Mouse (Mus musculus): ENCODE measurements around the gene Creb3l4. TPM values are rescaled to one million over a fixed set of nuclear protein-coding genes. Genes with fewer than 3 reads are reported as not detected.

Gene Creb3l4
- total and polyA plus RNA-seq, 3 experiments = 0.07 to 0.08 TPM; not detected in 1

- peak; percentile 93 for TF ChIP-seq MAZ (IDR thresholded peaks at IDR 0.05; ENCODE audit: low read depth, low read length)
- TF ChIP-seq TBP (IDR thresholded peaks at IDR 0.05; ENCODE audit: low read depth, low read length) = 0 out of 2 replicates have a peak, but pooled peaks have one; percentile 42
- peak; percentile 67; the same call in 1 of the 2 replicates for TF ChIP-seq USF1 (IDR thresholded peaks at IDR 0.05; ENCODE audit: low read depth, low read length)
- TF ChIP-seq ZNF384 (IDR thresholded peaks at IDR 0.05; ENCODE audit: low read depth, low read length) = no peak
- peak; percentile 13; the same call in 1 of the 2 replicates for TF ChIP-seq RCOR1 (IDR thresholded peaks at IDR 0.05; ENCODE audit: low read depth, low read length)
- TF ChIP-seq GABPA (IDR thresholded peaks at IDR 0.05; ENCODE audit: low read depth, low read length) = no peak
- 0 out of 2 replicates have a peak, but pooled peaks have one; percentile 27 for TF ChIP-seq UBTF (IDR thresholded peaks at IDR 0.05; ENCODE audit: borderline replicate concordance, insufficient read depth, low read depth, low read length)
- TF ChIP-seq CHD1 (IDR thresholded peaks at IDR 0.05; ENCODE audit: low read depth, low read length) = no peak; the same call in 1 of the 2 replicates
- TF ChIP-seq HCFC1 (IDR thresholded peaks at IDR 0.05; ENCODE audit: low read depth, low read length) = peak; percentile 78
- no peak for TF ChIP-seq MAFK (IDR thresholded peaks at IDR 0.05; ENCODE audit: borderline replicate concordance, low read depth, low read length)
- TF ChIP-seq POLR2A (IDR thresholded peaks at IDR 0.05; ENCODE audit: control insufficient read depth in 1 of 2, insufficient read depth in 1 of 2, low read depth in 1 of 2, low read length in 2 of 2, poor library complexity in 1 of 2) = peak; percentile 84; a peak in 3 of 4 replicates
Measured at GRCm38 (mm10) chr3:90265034-90265931, 22.0 kb upstream of the Creb3l4 start, which contains the start of gene Dennd4b (continued).

DNA sequence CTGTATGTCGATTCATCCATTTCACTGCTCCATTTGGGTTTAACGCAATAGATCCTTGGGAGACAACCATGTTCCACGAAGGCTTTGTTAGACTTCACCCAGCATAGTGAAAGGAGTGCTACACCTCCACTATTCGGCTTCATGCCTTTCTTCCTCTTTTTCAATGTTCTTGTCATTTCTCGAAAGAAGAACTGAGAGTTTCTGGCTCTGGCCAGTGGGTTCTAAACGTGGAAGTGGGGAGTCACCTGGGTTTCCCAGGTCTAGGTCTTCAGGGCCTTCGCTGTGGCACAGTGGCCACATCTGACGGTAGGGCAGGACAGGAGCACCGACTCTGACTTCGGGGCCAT is 21.3 kb upstream of the Creb3l4 start:
- Histone ChIP-seq H3K79me2 (ENCODE audit: control insufficient read depth, insufficient read depth, low read length, poor library complexity) (peaks cover 22% of the 10 kb centered on the region), H3K4me3 (ENCODE audit: control insufficient read depth in 1 of 2, insufficient read depth in 1 of 2, low read depth in 2 of 2, low read length in 2 of 2) (peak overlapping the region; percentile 73 to 76), H3K27me3 (ENCODE audit: control insufficient read depth in 1 of 2, insufficient read depth in 2 of 2, low read length in 2 of 2) (no peaks in the 10 kb centered on the region), H3K9me3 (replicated peaks; ENCODE audit: insufficient read depth, low read length) (no peaks in the 10 kb centered on the region), H3K36me3 (ENCODE audit: control insufficient read depth in 1 of 2, insufficient read depth in 2 of 2, low read length in 2 of 2) (peaks cover 5 to 26% of the 10 kb centered on the region in 2 experiments; a peak in 3 of 4 replicates), H3K27ac (ENCODE audit: control insufficient read depth, low read depth, low read length) (peak overlapping the region; percentile 91), H3K9ac (ENCODE audit: control insufficient read depth, low read depth, low read length, poor library complexity, severe bottlenecking) (peak overlapping the region; percentile 88), H3K4me1 (ENCODE audit: control insufficient read depth in 1 of 2, insufficient read depth in 2 of 2, low read length in 2 of 2) (peaks cover 4 to 29% of the 10 kb centered on the region in 2 experiments)
- peak; percentile 89 for DNase-seq (ENCODE audit: low read depth, low spot score)
- TF ChIP-seq ZMIZ1 (IDR thresholded peaks at IDR 0.05; ENCODE audit: low read depth, low read length) (no peak), TBP (IDR thresholded peaks at IDR 0.05; ENCODE audit: low read depth, low read length) (0 out of 2 replicates have a peak, but pooled peaks have one; percentile 37)

- H3K4me3 ChIP-seq (ENCODE audit: control insufficient read depth in 1 of 2, insufficient read depth in 1 of 2, low read depth in 2 of 2, low read length in 2 of 2) = no peak overlapping the region
Measured at GRCm38 (mm10) chr3:90263121-90263771, 19.9 kb upstream of the Creb3l4 start.

More at GRCm38 (mm10) chr3:90263121-90263771, 19.9 kb upstream of the Creb3l4 start:
- H3K27me3 ChIP-seq (ENCODE audit: control insufficient read depth in 1 of 2, insufficient read depth in 2 of 2, low read length in 2 of 2) = no peaks in the 10 kb centered on the region
- no peak overlapping the region for H3K9ac ChIP-seq (ENCODE audit: control insufficient read depth, low read depth, low read length, poor library complexity, severe bottlenecking)
- TF ChIP-seq HCFC1 (IDR thresholded peaks at IDR 0.05; ENCODE audit: low read depth, low read length) (no peak), KAT2A (conservative IDR thresholded peaks at IDR 0.05; ENCODE audit: low read depth, low read length) (no peak), CHD2 (IDR thresholded peaks at IDR 0.05; ENCODE audit: low read length) (no peak), USF2 (IDR thresholded peaks at IDR 0.05; ENCODE audit: borderline replicate concordance in 1 of 2, insufficient read depth in 1 of 2, low read depth in 1 of 2, low read length in 2 of 2) (no peak), E2F4 (IDR thresholded peaks at IDR 0.05; ENCODE audit: borderline replicate concordance, low read depth, low read length) (no peak), MYC (IDR thresholded peaks at IDR 0.05; ENCODE audit: low read depth, low read length) (no peak), BHLHE40 (IDR thresholded peaks at IDR 0.05; ENCODE audit: borderline replicate concordance, low read depth, low read length) (no peak), SMC3 (IDR thresholded peaks at IDR 0.05; ENCODE audit: low read depth, low read length) (no peak), RCOR1 (IDR thresholded peaks at IDR 0.05; ENCODE audit: low read depth, low read length) (no peak), SIN3A (IDR thresholded peaks at IDR 0.05; ENCODE audit: low read length) (no peak), MAFK (IDR thresholded peaks at IDR 0.05; ENCODE audit: borderline replicate concordance, low read depth, low read length) (no peak), ZC3H11A (IDR thresholded peaks at IDR 0.05; ENCODE audit: low read depth, low read length) (no peak), ELF1 (IDR thresholded peaks at IDR 0.05; ENCODE audit: low read depth, low read length) (no peak), MEF2A (IDR thresholded peaks at IDR 0.05; ENCODE audit: extremely low read depth, insufficient replicate concordance, low read depth, low read length, poor library complexity, severe bottlenecking) (no peak)
- no peak for DNase-seq (ENCODE audit: low read depth, low spot score)
- no peaks in the 10 kb centered on the region for H3K9me3 ChIP-seq (replicated peaks; ENCODE audit: insufficient read depth, low read length)
- H3K4me1 ChIP-seq (ENCODE audit: control insufficient read depth in 1 of 2, insufficient read depth in 2 of 2, low read length in 2 of 2) = peaks cover 4 to 21% of the 10 kb centered on the region in 2 experiments
- H3K79me2 ChIP-seq (ENCODE audit: control insufficient read depth, insufficient read depth, low read length, poor library complexity) = peaks cover 22% of the 10 kb centered on the region
- H3K36me3 ChIP-seq (ENCODE audit: control insufficient read depth in 1 of 2, insufficient read depth in 2 of 2, low read length in 2 of 2) = peaks cover 11 to 20% of the 10 kb centered on the region in 2 experiments
- no peak overlapping the region for H3K27ac ChIP-seq (ENCODE audit: control insufficient read depth, low read depth, low read length)
